In genomic region chr2:45117087-45117561, GRCm38 (mm10) we compare ENCODE assay signal across 8 mouse cellular contexts. TPM values are rescaled to one million over a fixed set of nuclear protein-coding genes. Genes with fewer than 3 reads are reported as not detected.
DNase-seq lines count a peak whose midpoint lies in the region; ATAC-seq and TF ChIP-seq lines count a peak whose summit lies in the region.

Zeb2 (minus strand) TSS chr2:45117395.

- peak within 1 kb of the TSS; percentile 64 for H3K9ac ChIP-seq in hindbrain, embryonic 11.5 days (ENCODE audit: low read depth, low read length)

- no peak for DNase-seq in G1E (ENCODE audit: low spot score)
- DNase-seq in brain, adult 2 months (ENCODE audit: low read depth, low spot score), result peak; percentile 79
- DNase-seq in frontal cortex, postnatal 25 days (ENCODE audit: low spot score in 2 of 2), result peak; percentile 56 to 61
- DNase-seq in hindbrain, embryonic 11.5 days (ENCODE audit: low spot score), result peak; percentile 85
- DNase-seq in layer of hippocampus, postnatal 25 days (ENCODE audit: extremely low spot score in 1 of 2, low spot score in 1 of 2), result peak; percentile 65 to 79
- peak; percentile 57 for DNase-seq in lung, postnatal 25 days (ENCODE audit: low spot score)
- DNase-seq in ovary, postnatal 36 days (ENCODE audit: low spot score), result peak; percentile 77
- peak; percentile 52 to 70 for DNase-seq in urinary bladder, postnatal 36 days (ENCODE audit: low spot score in 2 of 2)

- H3K27ac ChIP-seq in hindbrain, embryonic 11.5 days (ENCODE audit: low read depth, low read length), result peak within 1 kb of the TSS; percentile 93

- peak; percentile 59 for ATAC-seq in G1E (ENCODE audit: extremely low read depth, insufficient number of reproducible peaks, low FRiP score, poor library complexity, severe bottlenecking)
- peak; percentile 82 for ATAC-seq in hindbrain, embryonic 11.5 days (ENCODE audit: low FRiP score)

- no peaks in the 10 kb centered on the region for H3K36me3 ChIP-seq in G1E (replicated peaks)
- no peaks in the 10 kb centered on the region for H3K36me3 ChIP-seq in hindbrain, embryonic 11.5 days (ENCODE audit: control insufficient read depth, insufficient read depth, low read length)

- TF ChIP-seq CTCF in G1E (IDR thresholded peaks at IDR 0.05; ENCODE audit: low read depth, low read length), result no peak

- whole genome bisulfite sequencing in hindbrain, embryonic 11.5 days, result under 1% methylated on average over 24 of the region's 39 CpGs

- H3K27me3 ChIP-seq in G1E (ENCODE audit: insufficient read depth, low read length), result no peaks in the 10 kb centered on the region
- no peaks in the 10 kb centered on the region for H3K27me3 ChIP-seq in hindbrain, embryonic 11.5 days (ENCODE audit: control insufficient read depth, insufficient read depth, low read length)

- H3K4me3 ChIP-seq in G1E (ENCODE audit: low read depth, low read length), result peak within 1 kb of the TSS; percentile 70
- peak within 1 kb of the TSS; percentile 59 for H3K4me3 ChIP-seq in hindbrain, embryonic 11.5 days (ENCODE audit: low read depth, low read length)

- peaks cover 37% of the 10 kb centered on the region for H3K4me1 ChIP-seq in G1E (ENCODE audit: insufficient read depth, low read depth, low read length)
- H3K4me1 ChIP-seq in hindbrain, embryonic 11.5 days (replicated peaks; ENCODE audit: control insufficient read depth, insufficient read depth, low read length), result no peaks in the 10 kb centered on the region

- H3K4me2 ChIP-seq in hindbrain, embryonic 11.5 days (replicated peaks; ENCODE audit: low read depth, low read length), result peak within 1 kb of the TSS; percentile 78

- H3K9me3 ChIP-seq in G1E (replicated peaks), result no peaks in the 10 kb centered on the region
- no peaks in the 10 kb centered on the region for H3K9me3 ChIP-seq in hindbrain, embryonic 11.5 days (ENCODE audit: control insufficient read depth, low read length)

RNA-seq across cellular contexts. Expression of gene Zeb2, which starts in this region (rescaled TPM):
- total RNA-seq in G1E (2014; fragmentation: Nextera tagmentation) (185 and 216 TPM in 2 replicates), G1E (2017) (65.6 and 79.0 TPM in 2 replicates)
- 4.8 and 5.6 TPM in 2 replicates for polyA plus RNA-seq in G1E (2012)
- polyA plus RNA-seq in hindbrain, embryonic 11.5 days (2014; fragmentation: Nextera tagmentation; extraction: Ambion mirVana), result 57.7 and 58.8 TPM in 2 replicates
- total RNA-seq in layer of hippocampus, postnatal 25 days (2021), result 100 to 1,000 TPM; 365 to 458 TPM
